Mouse (Mus musculus): Measurements from ENCODE around the gene Kcnd1. TPM values are rescaled to one million over a fixed set of nuclear protein-coding genes. Genes with fewer than 3 reads are reported as not detected.

Kcnd1 gene
- 0.42 and 0.92 TPM in 2 replicates for polyA plus RNA-seq (2015; fragmentation: Nextera tagmentation; extraction: Ambion mirVana)

DNA sequence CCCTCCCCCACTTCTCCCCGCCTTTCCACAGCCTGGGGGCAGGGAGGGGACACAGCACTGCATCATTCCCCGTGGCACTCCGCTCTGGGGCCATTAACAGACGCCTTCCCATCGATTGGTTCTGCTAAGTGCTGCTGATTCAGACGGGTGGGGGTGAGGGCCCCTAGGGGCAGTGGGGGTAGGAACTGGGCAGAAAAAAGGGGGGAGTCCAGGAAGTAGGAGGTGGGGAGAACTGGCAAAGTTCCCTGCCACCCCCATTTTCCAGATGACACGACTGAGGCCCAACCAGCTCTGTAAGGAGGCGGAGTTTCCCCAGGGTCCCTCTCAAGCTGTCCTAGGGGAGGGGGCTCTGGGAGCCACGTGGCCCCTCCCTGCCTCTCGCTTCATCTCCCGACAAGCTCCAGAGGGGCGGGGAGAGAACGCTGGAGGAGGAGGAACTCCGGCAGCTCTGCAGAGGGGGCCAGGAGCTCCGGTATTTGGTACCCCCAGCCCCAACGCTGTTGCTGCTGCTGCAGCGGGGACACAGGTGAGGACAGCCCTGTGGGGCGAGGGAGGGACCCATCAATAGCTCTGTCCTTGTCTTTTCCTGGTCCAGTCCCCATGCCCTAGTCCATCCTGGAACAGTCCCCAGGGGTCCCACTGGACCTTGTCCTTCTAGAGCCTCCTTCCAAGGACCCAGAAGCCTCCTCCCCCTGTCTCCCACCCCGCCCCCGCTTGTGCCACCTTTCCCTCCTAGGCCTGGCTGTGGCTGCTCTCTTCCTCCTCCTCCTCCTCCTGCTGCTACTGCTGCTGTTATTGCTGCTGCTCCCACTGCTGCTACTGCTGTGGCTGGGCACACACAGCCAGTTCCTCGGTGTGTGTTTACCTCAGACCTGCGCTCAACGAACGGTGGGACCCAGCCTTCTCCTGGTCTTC lies at the start of gene Kcnd1:
Gene Kcnd1 (plus strand): TSS at position 425 of the 915 bp plus-strand sequence.
- Histone ChIP-seq H3K27ac (replicated peaks) (no peak within 1 kb of the TSS), H3K27me3 (ENCODE audit: control insufficient read depth, insufficient read depth, low read length) (no peaks in the 10 kb centered on the region), H3K4me2 (replicated peaks; ENCODE audit: low read depth) (peak within 1 kb of the TSS; percentile 49), H3K4me1 (replicated peaks; ENCODE audit: control insufficient read depth, insufficient read depth) (no peaks in the 10 kb centered on the region), H3K36me3 (ENCODE audit: control insufficient read depth, insufficient read depth, low read length) (no peaks in the 10 kb centered on the region), H3K9me3 (ENCODE audit: control insufficient read depth, low read length) (no peaks in the 10 kb centered on the region), H3K9ac (ENCODE audit: low read length) (peak within 1 kb of the TSS; percentile 27; the same call in 1 of the 2 replicates), H3K4me3 (ENCODE audit: low read depth, low read length) (peak within 1 kb of the TSS; percentile 44)
- peak; percentile 20 for DNase-seq (ENCODE audit: low spot score)
- ATAC-seq (ENCODE audit: low FRiP score, low TSS enrichment) = peak; percentile 75
- WGBS = 13% methylated on average over 21 of the region's 24 CpGs
- TF ChIP-seq EP300 (optimal IDR thresholded peaks at IDR 0.05) (no peak), CTCF (IDR thresholded peaks at IDR 0.05; ENCODE audit: low read depth) (no peak)

DNA sequence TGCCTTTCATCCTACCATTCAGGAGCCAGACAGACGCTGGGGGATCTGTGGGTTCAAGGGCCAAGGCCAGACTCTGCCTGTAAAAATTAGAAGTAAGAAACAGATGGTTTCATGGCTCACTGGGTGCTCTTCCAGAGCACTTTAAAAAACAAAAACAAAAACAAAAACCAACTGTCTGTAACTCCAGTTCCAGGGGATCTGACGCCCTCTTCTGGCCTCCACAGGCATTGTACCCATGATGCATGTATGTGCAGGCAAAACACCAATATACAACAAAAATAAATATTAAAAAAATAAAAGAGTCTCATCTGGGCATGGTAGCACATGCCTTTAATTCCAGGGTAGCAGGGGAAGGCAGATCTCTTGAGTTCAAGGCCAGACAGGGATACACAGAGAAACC lies 49.3 kb upstream of the Kcnd1 start:
- Histone ChIP-seq H3K9ac (ENCODE audit: low read length) (no peak overlapping the region), H3K4me2 (replicated peaks; ENCODE audit: low read depth) (no peak overlapping the region), H3K27ac (replicated peaks) (no peak overlapping the region), H3K4me3 (ENCODE audit: low read depth, low read length) (no peak overlapping the region), H3K27me3 (ENCODE audit: control insufficient read depth, insufficient read depth, low read length) (no peaks in the 10 kb centered on the region), H3K4me1 (replicated peaks; ENCODE audit: control insufficient read depth, insufficient read depth) (no peaks in the 10 kb centered on the region), H3K36me3 (ENCODE audit: control insufficient read depth, insufficient read depth, low read length) (no peaks in the 10 kb centered on the region), H3K9me3 (ENCODE audit: control insufficient read depth, low read length) (no peaks in the 10 kb centered on the region)
- DNase-seq (ENCODE audit: low spot score) = no peak
- WGBS = 58% methylated on average over 2 of the region's 2 CpGs
- ATAC-seq (ENCODE audit: low FRiP score, low TSS enrichment) = no peak
- TF ChIP-seq CTCF (IDR thresholded peaks at IDR 0.05; ENCODE audit: low read depth) = peak; percentile 60
- TF ChIP-seq EP300 (optimal IDR thresholded peaks at IDR 0.05) = no peak

DNA sequence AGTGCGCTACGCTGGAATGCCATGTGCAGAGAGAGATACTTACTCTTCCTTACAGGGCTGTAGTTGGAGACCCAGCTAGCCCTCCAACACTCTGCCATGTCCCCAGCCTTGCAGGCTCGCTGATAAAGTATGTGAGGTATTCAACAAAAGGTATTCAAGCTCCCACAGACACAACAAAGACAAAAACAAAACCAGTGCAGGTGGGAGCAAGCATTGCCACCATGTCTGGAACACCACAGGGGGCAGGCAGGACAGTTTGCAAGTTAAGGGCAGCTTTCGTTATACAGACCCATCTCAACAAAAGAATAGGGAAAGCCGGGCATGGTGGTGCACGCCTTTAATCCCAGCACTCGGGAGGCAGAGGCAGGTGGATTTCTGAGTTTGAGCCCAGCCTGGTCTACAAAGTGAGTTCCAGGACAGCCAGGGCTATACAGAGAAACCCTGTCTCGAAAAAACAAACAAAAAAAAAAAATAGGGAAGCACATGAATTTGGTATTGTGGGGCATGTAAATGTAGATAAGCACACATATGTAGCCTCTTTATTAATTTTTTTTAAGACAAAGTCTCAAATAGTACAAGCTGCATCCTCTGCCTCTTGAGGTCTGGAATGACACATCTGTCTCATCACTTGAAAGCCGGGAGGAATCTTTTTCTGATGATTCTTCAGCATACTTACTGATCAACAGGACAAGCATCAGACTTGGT lies 46.4 kb upstream of the Kcnd1 start:
- no peak for ATAC-seq (ENCODE audit: low FRiP score, low TSS enrichment)
- H3K4me2 ChIP-seq (replicated peaks; ENCODE audit: low read depth) = no peak overlapping the region
- no peak overlapping the region for H3K4me3 ChIP-seq (ENCODE audit: low read depth, low read length)
- H3K27me3 ChIP-seq (ENCODE audit: control insufficient read depth, insufficient read depth, low read length) = no peaks in the 10 kb centered on the region
- H3K9ac ChIP-seq (ENCODE audit: low read length) = no peak overlapping the region
- no peak for TF ChIP-seq EP300 (optimal IDR thresholded peaks at IDR 0.05)
- TF ChIP-seq CTCF (IDR thresholded peaks at IDR 0.05; ENCODE audit: low read depth) = no peak
- H3K4me1 ChIP-seq (replicated peaks; ENCODE audit: control insufficient read depth, insufficient read depth) = no peaks in the 10 kb centered on the region
- H3K9me3 ChIP-seq (ENCODE audit: control insufficient read depth, low read length) = no peaks in the 10 kb centered on the region
- 68% methylated on average over 9 of the region's 9 CpGs for WGBS
- H3K27ac ChIP-seq (replicated peaks) = no peak overlapping the region
- no peak for DNase-seq (ENCODE audit: low spot score)
- no peaks in the 10 kb centered on the region for H3K36me3 ChIP-seq (ENCODE audit: control insufficient read depth, insufficient read depth, low read length)

DNA sequence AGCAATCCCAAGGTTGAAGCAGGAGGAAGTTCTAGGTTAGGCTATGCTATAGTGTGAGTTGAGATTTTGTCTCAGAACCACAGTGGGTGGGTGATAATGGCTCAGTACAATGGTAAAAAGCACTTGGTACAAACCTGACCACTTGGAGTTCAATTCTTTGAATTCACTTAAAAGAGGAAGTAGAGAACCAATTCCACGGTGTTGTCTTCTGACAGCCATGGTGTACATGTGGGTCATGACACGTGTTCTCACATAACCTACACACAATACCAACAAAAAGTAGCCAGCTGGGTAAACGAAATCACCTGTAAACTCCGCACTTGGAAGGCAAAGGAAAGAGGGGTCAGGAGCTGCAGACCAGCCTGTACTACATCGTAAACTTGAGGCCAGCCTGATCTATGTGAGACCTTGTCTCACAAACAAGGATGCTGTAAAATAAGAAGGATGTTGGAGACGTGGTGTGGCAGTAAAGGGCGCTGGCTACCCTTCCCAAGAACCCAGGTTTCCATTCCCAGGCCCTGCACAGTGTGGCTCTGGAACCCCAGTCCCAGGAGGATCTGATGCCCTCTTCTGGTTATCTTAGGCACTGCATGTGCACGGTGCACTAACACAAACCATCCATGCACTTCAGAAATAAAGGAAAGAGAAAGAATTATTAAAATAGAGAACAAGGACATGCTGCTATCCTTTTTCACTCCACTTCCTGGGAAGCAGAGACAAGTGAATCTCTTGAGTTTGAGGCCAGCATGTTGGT lies 45.6 kb upstream of the Kcnd1 start:
- Histone ChIP-seq H3K36me3 (ENCODE audit: control insufficient read depth, insufficient read depth, low read length) (no peaks in the 10 kb centered on the region), H3K27ac (replicated peaks) (no peak overlapping the region), H3K9me3 (ENCODE audit: control insufficient read depth, low read length) (no peaks in the 10 kb centered on the region), H3K4me2 (replicated peaks; ENCODE audit: low read depth) (no peak overlapping the region), H3K27me3 (ENCODE audit: control insufficient read depth, insufficient read depth, low read length) (no peaks in the 10 kb centered on the region), H3K9ac (ENCODE audit: low read length) (no peak overlapping the region), H3K4me1 (replicated peaks; ENCODE audit: control insufficient read depth, insufficient read depth) (no peaks in the 10 kb centered on the region), H3K4me3 (ENCODE audit: low read depth, low read length) (no peak overlapping the region)
- WGBS = 41% methylated on average over 8 of the region's 8 CpGs
- ATAC-seq (ENCODE audit: low FRiP score, low TSS enrichment) = peak; percentile 64; the same call in 1 of the 2 replicates
- TF ChIP-seq EP300 (optimal IDR thresholded peaks at IDR 0.05) (no peak), CTCF (IDR thresholded peaks at IDR 0.05; ENCODE audit: low read depth) (peak; percentile 81)
- peak; percentile 43 for DNase-seq (ENCODE audit: low spot score)

DNA sequence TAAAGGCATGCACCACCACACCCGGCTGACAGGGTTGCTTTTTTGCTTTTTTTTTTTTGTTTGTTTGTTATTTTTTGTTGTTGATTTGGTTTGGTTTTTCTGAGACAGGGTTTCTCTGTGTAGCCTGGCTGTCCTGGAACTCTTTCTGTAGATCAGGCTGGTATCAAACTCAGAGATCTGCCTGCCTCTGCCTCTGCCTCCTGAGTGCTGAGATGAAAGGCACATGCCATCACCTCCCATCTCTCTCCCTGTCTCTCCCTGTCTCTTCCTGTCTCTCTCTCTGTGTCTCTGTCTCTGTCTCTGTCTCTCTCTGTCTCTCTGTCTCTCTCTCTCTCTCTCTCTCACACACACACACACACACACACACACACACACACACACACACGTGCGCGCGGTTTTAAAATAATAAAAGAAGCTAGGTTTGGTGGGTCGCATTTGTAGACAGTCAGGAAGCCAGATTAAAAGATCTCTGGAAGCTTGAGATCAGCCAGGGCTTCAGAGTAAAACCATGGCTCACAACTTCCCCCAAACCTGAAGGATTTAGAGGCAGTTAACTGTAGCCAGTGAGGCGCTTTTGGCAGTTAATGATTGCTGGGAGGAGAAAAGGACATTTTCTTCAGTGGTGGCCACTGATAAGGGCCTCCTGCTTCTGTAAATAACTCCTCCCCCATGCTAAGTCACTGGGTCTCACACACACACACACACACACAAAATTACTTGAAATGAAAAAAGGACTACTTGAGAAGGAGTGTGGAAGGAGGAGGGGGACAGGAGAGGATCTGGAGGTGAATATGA lies 43.4 kb upstream of the Kcnd1 start:
- WGBS = 57% methylated on average over 7 of the region's 7 CpGs
- DNase-seq (ENCODE audit: low spot score) (no peak), ATAC-seq (ENCODE audit: low FRiP score, low TSS enrichment) (no peak)
- no peak overlapping the region for H3K9ac ChIP-seq (ENCODE audit: low read length)
- TF ChIP-seq EP300 (optimal IDR thresholded peaks at IDR 0.05) = no peak
- no peak for TF ChIP-seq CTCF (IDR thresholded peaks at IDR 0.05; ENCODE audit: low read depth)
- no peak overlapping the region for H3K27ac ChIP-seq (replicated peaks)
- no peaks in the 10 kb centered on the region for H3K36me3 ChIP-seq (ENCODE audit: control insufficient read depth, insufficient read depth, low read length)
- no peaks in the 10 kb centered on the region for H3K4me1 ChIP-seq (replicated peaks; ENCODE audit: control insufficient read depth, insufficient read depth)
- no peaks in the 10 kb centered on the region for H3K9me3 ChIP-seq (ENCODE audit: control insufficient read depth, low read length)
- no peak overlapping the region for H3K4me3 ChIP-seq (ENCODE audit: low read depth, low read length)
- no peak overlapping the region for H3K4me2 ChIP-seq (replicated peaks; ENCODE audit: low read depth)
- H3K27me3 ChIP-seq (ENCODE audit: control insufficient read depth, insufficient read depth, low read length) = no peaks in the 10 kb centered on the region
